Mouse (Mus musculus): ENCODE results near the gene Dek. TPM values are rescaled to one million over a fixed set of nuclear protein-coding genes. Genes with fewer than 3 reads are reported as not detected.

Dek gene
- 368 TPM for polyA plus RNA-seq (2014; fragmentation: Illumina TruSeq; extraction: RNeasy Lipid Tissue Mini Kit (QIAGEN cat#74804); ENCODE audit: low replicate concordance)

DNA sequence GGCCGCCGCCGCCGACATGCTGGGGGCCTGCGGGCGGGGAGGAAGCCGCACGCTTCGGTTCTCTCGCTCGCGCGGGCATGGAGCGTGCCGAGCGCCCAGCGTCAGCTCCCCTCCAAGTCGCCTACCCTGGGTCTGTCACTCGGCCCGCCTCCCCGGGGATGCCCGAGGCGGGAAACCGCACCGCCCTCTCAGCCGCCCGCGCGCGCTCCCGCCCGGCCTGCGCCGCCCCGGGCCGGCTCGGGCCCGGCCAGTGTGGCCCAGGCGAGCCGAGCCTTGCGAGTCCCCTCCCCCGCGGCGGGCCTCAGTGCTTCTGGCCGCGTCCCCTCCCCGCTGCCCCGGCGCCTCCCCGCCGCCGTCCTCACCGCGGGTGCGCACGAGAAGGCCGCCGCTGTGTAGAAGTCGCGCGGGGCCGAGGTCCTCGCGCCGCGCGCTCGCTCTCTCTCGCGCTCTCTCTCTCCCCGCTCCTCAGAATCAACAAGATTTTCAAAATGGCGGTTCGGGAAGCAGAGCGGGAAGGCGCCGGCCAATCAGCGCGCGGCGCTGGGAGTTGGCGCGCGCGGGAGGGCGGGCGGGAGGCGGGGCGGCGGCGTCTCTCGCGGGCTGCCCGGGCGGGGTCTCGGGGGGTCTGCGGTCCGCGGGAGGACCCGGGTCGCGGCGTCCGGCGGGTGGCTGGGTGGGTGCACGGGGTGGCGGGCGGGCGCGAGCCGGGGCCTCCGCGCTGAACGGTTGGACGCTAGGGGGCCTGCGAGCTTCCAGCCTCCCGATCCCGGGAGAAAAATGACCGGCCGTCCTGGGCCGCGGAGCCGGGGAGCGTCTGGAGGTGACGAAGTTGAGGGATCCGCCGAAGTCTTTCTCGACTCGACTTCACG, at the start of gene Dek:
Gene Dek, minus strand, starts transcription at position 491 of the 869 bp plus-strand sequence.

DNA sequence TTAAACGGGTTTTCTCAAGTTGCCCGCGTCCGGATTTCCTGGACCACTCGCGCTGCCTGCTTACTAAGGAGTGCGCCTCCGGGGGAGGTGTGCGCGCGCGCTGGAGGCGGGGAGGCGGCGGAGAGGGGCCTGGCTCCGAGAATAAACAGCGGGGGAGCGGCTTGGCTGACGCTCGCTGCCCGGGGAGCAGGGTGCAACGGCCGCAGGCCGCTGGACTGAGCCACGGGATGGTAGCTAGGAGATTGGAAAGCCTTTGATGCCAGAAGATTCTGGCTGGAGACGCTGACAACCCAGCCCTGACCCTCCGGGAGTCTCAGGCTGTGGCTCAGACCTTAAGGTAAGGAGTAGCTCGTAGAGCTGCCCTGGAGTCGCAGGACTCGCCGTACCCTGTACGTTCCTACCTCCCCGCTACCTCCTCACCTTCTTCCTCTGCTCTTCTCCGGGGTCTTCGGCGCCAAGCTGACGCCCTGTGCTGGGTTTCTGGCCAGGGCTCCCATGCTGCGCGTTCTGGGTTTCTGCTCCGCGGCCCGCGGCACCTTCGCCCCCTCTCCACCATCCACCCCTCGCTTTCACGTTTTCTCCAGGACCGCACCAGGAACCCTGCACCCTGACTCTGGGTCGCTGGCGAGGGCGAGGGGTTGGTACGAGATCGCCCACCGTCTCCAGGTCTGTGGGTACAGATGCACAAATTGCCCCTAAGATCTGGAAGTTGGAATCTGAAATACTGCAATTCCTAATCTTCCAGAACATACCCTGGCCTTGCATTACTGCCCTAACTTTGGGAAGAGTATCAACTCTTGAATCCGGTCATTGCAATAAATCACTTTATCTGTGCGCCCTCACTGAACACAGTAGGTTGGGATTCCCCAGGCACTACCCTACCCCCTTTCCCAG, 16.8 kb upstream of the Dek start, which contains the start of gene Rnf144b:
Gene Rnf144b, plus strand, starts transcription at position 120 of the 894 bp plus-strand sequence.

GRCm38 (mm10) chr13:47044617-47044947, 61.4 kb downstream of the Dek start, which contains the start of gene Tpmt:
Gene Tpmt, minus strand, starts transcription at chr13:47044737.

GRCm38 (mm10) chr13:47043030-47043680, 62.8 kb downstream of the Dek start, which contains the start of gene Kdm1b:
Gene Kdm1b, plus strand, starts transcription at chr13:47043499.

Other genes with a start within 250 kb of the Dek start
- gene Kif13a, start 176.3 kb downstream of the Dek start, polyA plus RNA-seq (2014; fragmentation: Illumina TruSeq; extraction: RNeasy Lipid Tissue Mini Kit (QIAGEN cat#74804); ENCODE audit: low replicate concordance) = 18.0 TPM
- 4.8 TPM for gene Nhlrc1, start 91.4 kb downstream of the Dek start, polyA plus RNA-seq (2014; fragmentation: Illumina TruSeq; extraction: RNeasy Lipid Tissue Mini Kit (QIAGEN cat#74804); ENCODE audit: low replicate concordance)
- gene Kdm1b, start 62.7 kb downstream of the Dek start, polyA plus RNA-seq (2014; fragmentation: Illumina TruSeq; extraction: RNeasy Lipid Tissue Mini Kit (QIAGEN cat#74804); ENCODE audit: low replicate concordance) = 58.1 TPM
- 34.3 TPM for gene Tpmt, start 61.5 kb downstream of the Dek start, polyA plus RNA-seq (2014; fragmentation: Illumina TruSeq; extraction: RNeasy Lipid Tissue Mini Kit (QIAGEN cat#74804); ENCODE audit: low replicate concordance)
- 6.4 TPM for gene Rnf144b, start 16.5 kb upstream of the Dek start, polyA plus RNA-seq (2014; fragmentation: Illumina TruSeq; extraction: RNeasy Lipid Tissue Mini Kit (QIAGEN cat#74804); ENCODE audit: low replicate concordance)

Measured in small intestine, adult 10 weeks (tissue).